Mouse (Mus musculus) right cerebral cortex, postnatal 36 days (tissue): ENCODE measurements around the gene Gm5965.
"Not testable (repeated sequence)": the region's sequence is repeated elsewhere in the genome, so short reads cannot be mapped to it uniquely, and the experiment has no call there.

ENCODE experiments used
- DNase-seq, 2 experiments: peaks; one replicate each; pipeline ENCODE4 v3.0.0; 2022; ENCODE audit warnings: low spot score in 2 of 2, mixed read lengths in 1 of 2

The Gm5965 gene

GRCm38 (mm10) chr16:88777596-88777995, at the start of gene Gm5965:
Gene Gm5965 (plus strand): TSS chr16:88777896.
- no peak for DNase-seq

GRCm38 (mm10) chr16:88728812-88729275, 48.9 kb upstream of the Gm5965 start, which contains the start of gene Krtap13-1:
Gene Krtap13-1 (plus strand): TSS chr16:88728862.
- DNase-seq: no peak

- DNase-seq: no peak
These were observed 42.3 kb upstream of the Gm5965 start for GRCm38 (mm10) chr16:88735391-88735790.

- no peak for DNase-seq
These were observed 32.9 kb upstream of the Gm5965 start for GRCm38 (mm10) chr16:88744750-88745340.

- no peak for DNase-seq
These were observed 29.8 kb upstream of the Gm5965 start for GRCm38 (mm10) chr16:88747943-88748342.

- not testable (repeated sequence) for DNase-seq
These were observed 26.2 kb upstream of the Gm5965 start, which contains the start of gene Krtap13 for GRCm38 (mm10) chr16:88751535-88751934. Gene Krtap13 (minus strand): TSS chr16:88751635.

GRCm38 (mm10) chr16:88758547-88758946, 19.1 kb upstream of the Gm5965 start, which contains the start of gene 2310034C09Rik:
Gene 2310034C09Rik (plus strand): TSS chr16:88758847.
- not testable (repeated sequence) for DNase-seq

GRCm38 (mm10) chr16:88774106-88774505, 3.6 kb upstream of the Gm5965 start, which contains the start of gene 2310057N15Rik:
Gene 2310057N15Rik (minus strand): TSS chr16:88774206.
- no peak for DNase-seq

GRCm38 (mm10) chr16:88786786-88787185, 9.1 kb downstream of the Gm5965 start:
- DNase-seq: no peak

- no peak for DNase-seq
These were observed 34.1 kb downstream of the Gm5965 start, which contains the start of gene Gm20741 for GRCm38 (mm10) chr16:88811827-88812226. Gene Gm20741 (minus strand): TSS chr16:88812220.

GRCm38 (mm10) chr16:88820066-88820465, 42.4 kb downstream of the Gm5965 start, which contains the start of gene Krtap15:
Gene Krtap15 (plus strand): TSS chr16:88820215.
- no peak for DNase-seq

GRCm38 (mm10) chr16:88823736-88824135, 46.0 kb downstream of the Gm5965 start:
- DNase-seq: no peak

- DNase-seq: no peak
These were observed 48.5 kb downstream of the Gm5965 start, which contains the start of gene Krtap14 for GRCm38 (mm10) chr16:88826095-88826652. Gene Krtap14 (minus strand): TSS chr16:88826145.

- no peak for DNase-seq
These were observed 49.3 kb downstream of the Gm5965 start for GRCm38 (mm10) chr16:88826978-88827377.
